Mouse (Mus musculus): ENCODE data around the gene Ttc6.

Gene Ttc6

DNA sequence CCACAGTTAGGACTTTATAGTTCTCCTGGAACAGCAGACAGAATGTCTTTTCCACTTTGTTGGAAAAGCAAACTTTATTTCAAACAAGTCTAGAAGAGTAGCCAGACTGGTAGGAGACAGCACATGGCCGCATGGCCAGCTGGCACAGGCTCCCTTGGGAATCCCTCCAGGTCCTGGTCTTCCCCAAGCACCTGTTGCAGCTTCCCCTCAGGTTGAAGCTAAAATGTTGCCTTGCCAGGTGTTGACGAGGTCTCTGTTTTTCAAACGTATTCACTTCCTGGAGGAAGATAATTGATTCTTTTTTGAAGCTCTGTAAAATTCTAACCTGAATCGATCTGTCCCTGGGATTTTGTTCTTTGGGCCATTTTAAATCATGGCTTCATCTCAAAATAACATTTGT, 86.1 kb downstream of the Ttc6 start:
- in situ Hi-C loops (cut with MboI; ENCODE audit: low sequenced_read_pairs), result no loop called here

DNA sequence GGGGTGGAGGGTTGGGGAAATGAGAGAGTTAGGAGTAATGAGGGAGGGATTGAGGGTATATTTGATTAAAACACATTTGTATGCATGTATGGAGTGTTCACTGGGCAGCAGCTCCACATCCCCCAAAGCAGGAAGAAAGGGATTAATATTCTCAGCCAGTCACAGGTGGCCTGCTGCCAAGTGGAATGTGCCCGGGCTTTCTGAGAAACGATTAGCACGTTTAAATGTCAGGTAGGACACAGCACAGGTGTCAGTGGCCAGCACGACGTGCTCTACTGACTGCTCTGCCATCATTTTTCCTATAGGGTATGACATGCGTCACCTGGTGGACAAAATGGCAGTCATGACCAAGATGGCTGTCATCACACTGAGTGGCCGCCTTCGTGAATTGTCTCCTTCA, 86.8 kb downstream of the Ttc6 start:
- in situ Hi-C loops (cut with MboI; ENCODE audit: low sequenced_read_pairs), result no loop called here

DNA sequence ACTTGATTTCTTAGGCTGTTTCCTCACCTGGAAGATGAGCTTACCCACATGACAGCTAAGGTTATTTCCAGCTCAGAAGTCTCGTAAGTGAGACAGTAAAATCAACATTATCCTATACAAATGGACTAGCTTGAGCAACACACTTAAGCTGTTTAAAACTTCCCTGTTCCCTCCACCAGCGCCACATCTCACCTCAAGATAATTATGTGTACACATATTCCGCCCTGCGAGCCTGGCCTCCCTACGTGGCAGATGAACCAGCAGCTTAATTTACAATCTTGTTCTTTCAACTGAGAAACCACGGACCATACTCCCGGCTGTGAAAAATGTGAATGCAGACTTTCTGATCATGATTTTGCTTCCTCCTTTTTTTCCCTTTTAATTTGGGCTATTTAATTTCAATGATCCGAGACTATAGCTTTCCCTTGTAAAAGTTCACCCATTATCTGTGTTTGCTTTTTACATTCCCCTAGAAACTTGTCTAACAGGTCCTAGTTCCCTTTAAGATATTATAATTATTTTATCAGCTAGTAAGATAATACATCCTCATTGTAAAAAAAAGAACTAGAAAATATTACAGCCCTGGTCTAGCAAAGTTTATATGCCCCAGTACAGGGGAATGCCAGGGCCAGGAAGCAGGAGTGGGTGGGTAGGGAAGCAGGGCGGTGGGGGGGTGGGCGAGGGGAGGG, 99.2 kb downstream of the Ttc6 start:
- in situ Hi-C loops (cut with MboI; ENCODE audit: low sequenced_read_pairs), result no loop called here

DNA sequence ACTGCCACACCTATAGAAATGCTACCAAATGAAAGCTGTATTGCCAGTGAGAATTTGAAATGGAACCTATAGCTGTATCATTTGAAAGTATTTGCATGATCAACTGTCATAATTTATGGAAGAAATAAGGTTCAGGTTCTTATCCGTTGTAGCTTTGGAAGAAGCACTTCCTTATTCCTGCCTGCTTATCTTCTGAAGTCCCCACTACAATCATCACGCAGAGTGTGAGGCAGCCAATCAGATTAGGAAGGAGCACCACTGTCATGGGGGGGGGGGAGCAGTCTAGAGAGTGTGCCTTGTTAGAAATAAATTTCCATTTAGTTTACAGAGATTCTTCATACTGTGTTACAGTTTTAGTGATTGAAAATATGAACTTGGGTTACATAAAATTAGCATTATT, 108.5 kb downstream of the Ttc6 start:
- in situ Hi-C loops (cut with MboI; ENCODE audit: low sequenced_read_pairs), result no loop called here

DNA sequence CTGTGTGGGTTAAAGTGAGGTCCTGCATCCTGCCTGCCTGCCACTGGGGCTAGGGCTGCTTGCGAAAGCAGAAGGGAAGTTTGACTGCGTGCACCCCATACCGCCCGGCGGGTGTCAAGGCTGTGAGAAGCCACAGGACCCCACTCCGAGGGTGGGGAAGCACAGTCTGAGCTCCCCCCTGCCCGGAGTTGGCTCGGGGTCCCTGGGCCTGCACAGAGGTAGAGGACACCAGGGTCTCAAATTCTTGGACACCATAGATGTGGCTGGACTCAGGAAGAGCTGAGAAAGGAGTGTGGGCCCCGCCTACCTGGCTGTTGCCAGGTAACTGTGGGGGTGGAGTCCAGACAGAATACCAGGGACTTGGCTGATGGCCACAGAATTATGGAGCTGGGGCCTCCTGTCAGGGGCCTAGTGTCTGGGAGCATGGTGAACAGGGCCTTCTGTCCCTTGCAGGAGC, 121.1 kb downstream of the Ttc6 start:
- in situ Hi-C loops (cut with MboI; ENCODE audit: low sequenced_read_pairs), result no loop called here

DNA sequence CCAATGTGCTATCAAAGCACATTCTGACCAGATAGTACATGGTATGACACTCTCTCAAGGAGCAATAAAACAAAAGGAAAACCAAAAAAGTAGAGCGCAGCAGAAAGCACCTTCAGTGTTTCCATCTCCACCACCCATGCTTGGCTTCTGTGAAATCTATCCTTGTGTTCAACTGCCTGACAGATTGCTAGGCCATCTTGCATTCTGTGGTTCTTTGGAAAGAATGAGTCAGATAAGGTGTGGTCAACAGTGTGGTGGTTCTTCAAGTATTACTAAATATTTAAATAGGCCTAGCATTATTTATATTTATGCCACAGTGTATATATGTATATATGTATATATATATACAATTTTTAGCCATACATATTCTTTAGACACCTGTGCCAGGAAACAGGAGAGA, 146.1 kb downstream of the Ttc6 start:
- in situ Hi-C loops (cut with MboI; ENCODE audit: low sequenced_read_pairs), result no loop called here

DNA sequence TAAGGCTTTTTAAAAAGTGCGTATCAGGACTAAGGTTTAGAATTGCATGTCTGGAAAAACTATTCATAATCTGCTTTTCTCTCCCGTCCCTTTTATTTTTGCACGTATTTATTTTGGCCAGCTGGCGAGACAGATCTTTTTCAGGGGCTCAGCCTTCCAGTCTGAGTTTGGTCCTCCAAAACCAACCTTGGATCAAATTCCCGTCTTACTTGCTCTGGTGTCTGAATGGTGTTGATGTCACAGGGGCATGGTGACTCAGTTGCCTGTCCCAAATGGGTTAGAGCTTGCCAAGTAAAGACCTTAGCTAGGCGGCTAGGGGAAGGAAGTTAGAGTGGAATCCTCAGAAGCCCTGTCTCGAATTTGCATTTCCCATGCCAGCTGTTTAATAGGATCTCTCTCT, 200.8 kb downstream of the Ttc6 start:
- in situ Hi-C loops (cut with MboI; ENCODE audit: low sequenced_read_pairs), result no loop called here

DNA sequence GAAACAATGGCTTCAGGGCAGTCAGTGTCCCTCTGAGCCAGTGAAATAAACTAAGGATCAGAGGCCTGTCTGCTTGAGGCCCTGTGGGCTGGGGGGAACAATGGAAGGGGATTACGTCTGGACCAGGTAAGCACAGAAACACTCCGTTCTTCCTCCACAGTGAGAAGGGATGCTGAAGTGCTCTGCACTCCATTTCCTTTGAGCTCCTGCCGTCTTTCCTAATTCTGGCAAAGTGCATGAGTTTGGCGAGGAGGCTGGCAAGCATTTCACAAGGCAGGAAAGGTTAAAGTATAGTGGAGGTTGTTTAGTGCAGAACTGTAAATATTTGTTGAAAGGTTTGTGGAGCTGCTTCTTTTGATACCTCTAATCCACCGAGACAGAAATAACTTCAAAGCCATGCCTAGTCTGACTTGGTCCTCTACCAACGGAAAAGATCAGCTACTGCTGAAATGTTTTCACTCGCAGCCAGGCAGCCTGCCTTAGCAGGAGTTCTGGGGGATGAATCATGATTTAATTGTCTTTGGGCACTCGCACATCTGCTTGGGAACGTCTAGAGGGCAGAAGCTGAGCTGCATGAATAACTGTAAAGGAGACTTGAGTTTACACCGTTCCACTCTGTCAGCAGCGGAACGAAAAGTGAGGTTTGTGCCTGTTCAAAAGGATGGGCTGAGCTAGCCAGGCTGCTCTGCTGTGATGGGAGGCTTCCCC, 212.5 kb downstream of the Ttc6 start:
- in situ Hi-C loops (cut with MboI; ENCODE audit: low sequenced_read_pairs), result no loop called here

DNA sequence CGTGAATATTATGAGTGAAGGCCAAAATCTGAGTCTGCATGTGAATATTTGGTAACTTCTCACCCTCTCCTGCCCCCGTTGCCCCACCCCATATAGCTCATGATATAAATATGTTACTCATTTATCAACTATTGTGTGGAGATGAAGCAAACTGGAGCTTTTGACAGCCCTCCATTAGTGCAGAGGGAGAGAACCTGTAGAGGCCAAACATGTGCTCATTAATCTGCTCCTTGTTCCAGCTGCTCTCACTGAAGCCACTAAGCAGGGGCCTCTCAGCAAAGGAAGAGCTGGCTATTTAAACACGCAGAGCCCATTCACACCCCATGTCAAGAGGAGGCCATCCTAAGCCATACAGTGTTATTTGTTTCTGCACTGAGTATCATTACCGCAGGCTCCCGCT, 218.0 kb downstream of the Ttc6 start:
- in situ Hi-C loops (cut with MboI; ENCODE audit: low sequenced_read_pairs), result loop anchor here (10.0 kb wide), 1 partner anchor 497 kb away; no protein-coding TSS in a partner anchor

DNA sequence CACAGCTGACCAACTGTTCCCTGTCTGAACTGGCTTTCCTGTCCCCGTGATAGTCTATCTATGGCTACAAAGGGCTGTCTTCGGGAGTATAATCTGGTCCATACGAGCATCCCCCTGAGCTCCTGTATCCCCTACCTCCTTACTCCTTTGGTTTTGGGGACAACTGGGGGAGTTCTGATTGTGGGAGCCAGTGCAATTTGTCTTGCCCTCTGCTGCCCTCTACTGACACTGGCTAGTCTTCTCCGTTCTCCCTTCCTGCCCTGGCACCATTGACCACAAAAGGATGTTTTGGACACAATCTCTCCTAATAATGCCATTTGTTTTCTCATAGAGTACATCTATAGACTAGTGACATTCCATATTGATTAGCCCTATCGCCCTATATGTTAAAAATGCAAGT, 223.6 kb downstream of the Ttc6 start:
- in situ Hi-C loops (cut with MboI; ENCODE audit: low sequenced_read_pairs), result loop anchor here (10.0 kb wide), 1 partner anchor 503 kb away; no protein-coding TSS in a partner anchor
